ENCODE assay signal across 8 mouse cellular contexts in genomic region chr15:102515791-102516190, GRCm38 (mm10). TPM values are rescaled to one million over a fixed set of nuclear protein-coding genes. Genes with fewer than 3 reads are reported as not detected.
DNase-seq lines count a peak whose midpoint lies in the region; ATAC-seq and TF ChIP-seq lines count a peak whose summit lies in the region.

No protein-coding gene starts in this region.

- H3K4me2 ChIP-seq in kidney, embryonic 16.5 days (replicated peaks; ENCODE audit: low read depth, low read length), result peak overlapping the region; percentile 84
- H3K4me2 ChIP-seq in intestine, postnatal 0 days (replicated peaks; ENCODE audit: low read depth), result peak overlapping the region; percentile 79
- H3K4me2 ChIP-seq in neural tube, embryonic 14.5 days (ENCODE audit: low read depth, low read length), result peak overlapping the region; percentile 98

- no peaks in the 10 kb centered on the region for H3K9me3 ChIP-seq in kidney, embryonic 16.5 days (ENCODE audit: low read length)
- H3K9me3 ChIP-seq in intestine, postnatal 0 days (ENCODE audit: control insufficient read depth), result no peaks in the 10 kb centered on the region
- no peaks in the 10 kb centered on the region for H3K9me3 ChIP-seq in neural tube, embryonic 14.5 days (ENCODE audit: control insufficient read depth, low read length)

- no peak for TF ChIP-seq POLR2A in embryonic fibroblast, embryonic 13.5 days (IDR thresholded peaks at IDR 0.05; ENCODE audit: low read depth, low read length)

- no peak for DNase-seq in kidney, postnatal 14 days
- DNase-seq in urinary bladder, postnatal 4 days (ENCODE audit: low spot score in 2 of 2), result no peak
- no peak for DNase-seq in spleen, postnatal 36 days (ENCODE audit: low spot score in 2 of 2)
- DNase-seq in gastrocnemius, postnatal 10 days, result no peak

- peaks cover 52% of the 10 kb centered on the region for H3K4me1 ChIP-seq in kidney, embryonic 16.5 days (ENCODE audit: insufficient read depth, low read length)
- peaks cover 13% of the 10 kb centered on the region; the same call in 1 of the 2 replicates for H3K4me1 ChIP-seq in embryonic fibroblast, embryonic 13.5 days (ENCODE audit: control insufficient read depth, insufficient read depth, low read length)
- H3K4me1 ChIP-seq in intestine, postnatal 0 days (replicated peaks; ENCODE audit: control insufficient read depth, insufficient read depth, low read length), result no peaks in the 10 kb centered on the region
- peaks cover 39% of the 10 kb centered on the region for H3K4me1 ChIP-seq in neural tube, embryonic 14.5 days (ENCODE audit: control insufficient read depth, insufficient read depth, low read length)

- 33% methylated on average over 4 of the region's 4 CpGs for WGBS in kidney, embryonic 16.5 days
- 56% methylated on average over 4 of the region's 4 CpGs for WGBS in intestine, postnatal 0 days
- WGBS in neural tube, embryonic 14.5 days, result 50% methylated on average over 4 of the region's 4 CpGs

- H3K36me3 ChIP-seq in kidney, embryonic 16.5 days (ENCODE audit: insufficient read depth, low read length), result no peaks in the 10 kb centered on the region
- no peaks in the 10 kb centered on the region; the same call in 1 of the 2 replicates for H3K36me3 ChIP-seq in intestine, postnatal 0 days (ENCODE audit: control insufficient read depth, insufficient read depth)
- H3K36me3 ChIP-seq in neural tube, embryonic 14.5 days (ENCODE audit: control insufficient read depth, insufficient read depth, low read length), result no peaks in the 10 kb centered on the region

- peak overlapping the region; percentile 76 for H3K9ac ChIP-seq in kidney, embryonic 16.5 days (replicated peaks; ENCODE audit: low read length)
- no peak overlapping the region for H3K9ac ChIP-seq in intestine, postnatal 0 days (ENCODE audit: low read depth, low read length)
- H3K9ac ChIP-seq in neural tube, embryonic 14.5 days (replicated peaks; ENCODE audit: low read depth, low read length), result peak overlapping the region; percentile 73

- peak overlapping the region; percentile 77; the same call in 1 of the 2 replicates for H3K27ac ChIP-seq in kidney, embryonic 16.5 days (ENCODE audit: low read length)
- no peak overlapping the region for H3K27ac ChIP-seq in embryonic fibroblast, embryonic 13.5 days (ENCODE audit: insufficient read depth, low read length)
- no peak overlapping the region for H3K27ac ChIP-seq in intestine, postnatal 0 days (ENCODE audit: low read depth, low read length)
- peak overlapping the region; percentile 98; the same call in 1 of the 2 replicates for H3K27ac ChIP-seq in neural tube, embryonic 14.5 days (ENCODE audit: low read depth, low read length)

- no peak for ATAC-seq in kidney, embryonic 16.5 days (ENCODE audit: low FRiP score, low TSS enrichment)
- no peak for ATAC-seq in intestine, postnatal 0 days
- ATAC-seq in neural tube, embryonic 14.5 days (ENCODE audit: low read depth), result no peak

- peak overlapping the region; percentile 66 for H3K4me3 ChIP-seq in kidney, embryonic 16.5 days (ENCODE audit: low read length)
- peak overlapping the region; percentile 86 for H3K4me3 ChIP-seq in embryonic fibroblast, embryonic 13.5 days (ENCODE audit: insufficient read depth, low read length)
- peak overlapping the region; percentile 65; the same call in 1 of the 2 replicates for H3K4me3 ChIP-seq in intestine, postnatal 0 days (ENCODE audit: low read depth, low read length)
- H3K4me3 ChIP-seq in neural tube, embryonic 14.5 days (ENCODE audit: low read depth, low read length), result peak overlapping the region; percentile 53

- TF ChIP-seq CTCF in embryonic fibroblast, embryonic 13.5 days (IDR thresholded peaks at IDR 0.05; ENCODE audit: borderline replicate concordance, insufficient read depth, low read length), result no peak
- no peak for TF ChIP-seq CTCF in intestine, postnatal 0 days (IDR thresholded peaks at IDR 0.05; ENCODE audit: low read depth)

- no peaks in the 10 kb centered on the region for H3K27me3 ChIP-seq in kidney, embryonic 16.5 days (ENCODE audit: insufficient read depth, low read length)
- no peaks in the 10 kb centered on the region for H3K27me3 ChIP-seq in intestine, postnatal 0 days (replicated peaks; ENCODE audit: control insufficient read depth, insufficient read depth, low read length)
- H3K27me3 ChIP-seq in neural tube, embryonic 14.5 days (ENCODE audit: control insufficient read depth, insufficient read depth, low read length), result no peaks in the 10 kb centered on the region

RNA-seq across cellular contexts. Expression of gene Map3k12, which starts 1.1 kb away (rescaled TPM):
- polyA plus RNA-seq in kidney, embryonic 16.5 days (2015; fragmentation: Nextera tagmentation; extraction: Ambion mirVana), result 17.2 and 19.5 TPM in 2 replicates
- polyA plus RNA-seq in embryonic fibroblast, embryonic 13.5 days (2011; ENCODE audit: insufficient read length, low read depth, missing spikeins), result 19.1 and 20.9 TPM in 2 replicates
- 3.1 and 3.5 TPM in 2 replicates for polyA plus RNA-seq in intestine, postnatal 0 days (2015; fragmentation: Nextera tagmentation; extraction: Ambion mirVana)
- polyA plus RNA-seq in neural tube, embryonic 14.5 days (2014; fragmentation: Nextera tagmentation; extraction: Ambion mirVana), result 44.8 and 48.8 TPM in 2 replicates
- total RNA-seq in gastrocnemius, postnatal 10 days (2021), result 1 to 10 TPM; 3.8 to 4.9 TPM

RNA-seq across cellular contexts. Expression of gene Tarbp2, which starts 2.2 kb away (rescaled TPM):
- polyA plus RNA-seq in kidney, embryonic 16.5 days (2015; fragmentation: Nextera tagmentation; extraction: Ambion mirVana), result 95.6 and 99.3 TPM in 2 replicates
- 39.5 and 44.5 TPM in 2 replicates for polyA plus RNA-seq in embryonic fibroblast, embryonic 13.5 days (2011; ENCODE audit: insufficient read length, low read depth, missing spikeins)
- polyA plus RNA-seq in intestine, postnatal 0 days (2015; fragmentation: Nextera tagmentation; extraction: Ambion mirVana), result 50.2 and 50.4 TPM in 2 replicates
- polyA plus RNA-seq in neural tube, embryonic 14.5 days (2014; fragmentation: Nextera tagmentation; extraction: Ambion mirVana), result 86.4 and 87.7 TPM in 2 replicates
- 10 to 100 TPM; 45.7 to 49.2 TPM for total RNA-seq in gastrocnemius, postnatal 10 days (2021)

RNA-seq across cellular contexts. Expression of gene Npff, which starts 9.0 kb away (rescaled TPM):
- 2.0 and 2.9 TPM in 2 replicates for polyA plus RNA-seq in kidney, embryonic 16.5 days (2015; fragmentation: Nextera tagmentation; extraction: Ambion mirVana)
- 1.2 and 1.4 TPM in 2 replicates for polyA plus RNA-seq in embryonic fibroblast, embryonic 13.5 days (2011; ENCODE audit: insufficient read length, low read depth, missing spikeins)
- 1.1 TPM in 2 replicates for polyA plus RNA-seq in intestine, postnatal 0 days (2015; fragmentation: Nextera tagmentation; extraction: Ambion mirVana)
- polyA plus RNA-seq in neural tube, embryonic 14.5 days (2014; fragmentation: Nextera tagmentation; extraction: Ambion mirVana), result 16.0 and 23.9 TPM in 2 replicates
- total RNA-seq in gastrocnemius, postnatal 10 days (2021), result 1 to 10 TPM; 1.2 to 3.4 TPM

RNA-seq across cellular contexts. Expression of gene Gm10337, which starts 12.3 kb away (rescaled TPM):
- 6.7 TPM in 1 of 2 replicates, not detected in the other for polyA plus RNA-seq in kidney, embryonic 16.5 days (2015; fragmentation: Nextera tagmentation; extraction: Ambion mirVana)
- not detected in 2 replicates for polyA plus RNA-seq in embryonic fibroblast, embryonic 13.5 days (2011; ENCODE audit: insufficient read length, low read depth, missing spikeins)
- 3.5 TPM in 1 of 2 replicates, not detected in the other for polyA plus RNA-seq in intestine, postnatal 0 days (2015; fragmentation: Nextera tagmentation; extraction: Ambion mirVana)
- 8.5 TPM in 1 of 2 replicates, not detected in the other for polyA plus RNA-seq in neural tube, embryonic 14.5 days (2014; fragmentation: Nextera tagmentation; extraction: Ambion mirVana)
- not detected for total RNA-seq in gastrocnemius, postnatal 10 days (2021)

RNA-seq across cellular contexts. Expression of gene Pcbp2, which starts 45.5 kb away (rescaled TPM):
- 209 and 212 TPM in 2 replicates for polyA plus RNA-seq in kidney, embryonic 16.5 days (2015; fragmentation: Nextera tagmentation; extraction: Ambion mirVana)
- 653 and 702 TPM in 2 replicates for polyA plus RNA-seq in embryonic fibroblast, embryonic 13.5 days (2011; ENCODE audit: insufficient read length, low read depth, missing spikeins)
- 109 and 115 TPM in 2 replicates for polyA plus RNA-seq in intestine, postnatal 0 days (2015; fragmentation: Nextera tagmentation; extraction: Ambion mirVana)
- 159 and 160 TPM in 2 replicates for polyA plus RNA-seq in neural tube, embryonic 14.5 days (2014; fragmentation: Nextera tagmentation; extraction: Ambion mirVana)
- 100 to 1,000 TPM; 476 to 508 TPM for total RNA-seq in gastrocnemius, postnatal 10 days (2021)

Comparison
In these comparisons a context has a peak if more than half of its experiments do, and no peak if none do; other contexts are left out.
1. H3K27ac ChIP-seq: peak in kidney, embryonic 16.5 days (single experiment) and neural tube, embryonic 14.5 days (single experiment); none in embryonic fibroblast, embryonic 13.5 days (single experiment) and intestine, postnatal 0 days (single experiment).
2. Peak in every context shown above with its lines, with median percentiles within 50 percentile points of each other: H3K4me2 ChIP-seq and H3K4me3 ChIP-seq.